Mouse (Mus musculus): Measurements from ENCODE around the gene Mag. TPM values are rescaled to one million over a fixed set of nuclear protein-coding genes. Genes with fewer than 3 reads are reported as not detected.
"Not testable (repeated sequence)": the region's sequence is repeated elsewhere in the genome, so short reads cannot be mapped to it uniquely, and the experiment has no call there.

Mag gene
- total RNA-seq, 4 experiments from 2014 or later: 0.32 to 1.3 (median 0.42) TPM

GRCm38 (mm10) chr7:30935422-30936099, 20.9 kb upstream of the Mag start:
- not testable (repeated sequence) for DNase-seq

DNA sequence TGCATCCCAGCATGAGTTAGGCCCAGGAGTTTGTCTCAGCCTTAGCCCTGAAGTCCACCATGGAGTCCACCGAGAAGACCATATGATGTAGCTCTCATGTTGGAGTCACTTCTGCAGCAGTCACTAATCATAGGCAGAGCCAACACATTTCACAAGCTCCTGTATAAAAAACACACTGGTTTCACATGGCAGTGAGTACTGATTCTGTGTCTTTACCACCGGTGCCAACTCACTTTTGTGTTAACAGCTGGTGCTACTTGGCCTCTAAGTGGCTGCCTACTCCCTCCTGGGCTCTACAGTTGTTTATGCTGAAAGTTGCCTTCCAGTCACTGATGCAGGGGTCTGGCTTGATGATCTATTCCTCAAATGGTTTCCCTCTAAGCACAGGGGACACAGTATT, 9.9 kb upstream of the Mag start, which contains the start of gene Hamp2:
Hamp2 (minus strand) TSS at position 101 of the 400 bp plus-strand sequence.
- not testable (repeated sequence) for DNase-seq

GRCm38 (mm10) chr7:30924071-30924470, 9.4 kb upstream of the Mag start:
- DNase-seq: no peak

- DNase-seq: not testable (repeated sequence)
These were observed 7.8 kb upstream of the Mag start for GRCm38 (mm10) chr7:30922490-30922889.

DNA sequence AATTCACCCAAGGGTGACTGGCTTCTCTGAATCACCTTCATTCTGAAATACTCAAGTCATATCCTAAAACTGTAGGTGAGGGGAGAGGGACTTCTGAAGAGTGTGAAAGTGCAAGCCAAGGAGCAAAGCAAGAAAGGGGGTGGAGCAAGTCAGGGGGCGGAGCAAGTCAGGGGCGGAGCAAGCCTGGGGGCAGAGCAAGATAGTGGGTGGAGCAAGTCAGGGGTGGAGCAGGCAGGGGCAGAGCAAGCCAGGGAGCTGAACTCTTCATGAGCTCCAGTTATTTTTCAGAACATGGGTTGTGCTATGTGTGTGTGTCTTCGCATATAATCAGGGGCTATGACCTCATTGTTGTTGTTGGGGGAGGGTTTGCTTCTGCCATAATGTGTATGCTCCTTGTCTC, 5.5 kb upstream of the Mag start:
- DNase-seq: no peak

GRCm38 (mm10) chr7:30917219-30917618, 2.5 kb upstream of the Mag start:
- DNase-seq: no peak

- DNase-seq: no peak
These were observed 2.0 kb upstream of the Mag start for GRCm38 (mm10) chr7:30916713-30917112.

- DNase-seq: no peak
These were observed 4.9 kb downstream of the Mag start for GRCm38 (mm10) chr7:30909773-30910172.

GRCm38 (mm10) chr7:30908992-30909431, 5.7 kb downstream of the Mag start:
- no peak for DNase-seq

GRCm38 (mm10) chr7:30908277-30908991, 6.2 kb downstream of the Mag start:
- no peak for DNase-seq

DNA sequence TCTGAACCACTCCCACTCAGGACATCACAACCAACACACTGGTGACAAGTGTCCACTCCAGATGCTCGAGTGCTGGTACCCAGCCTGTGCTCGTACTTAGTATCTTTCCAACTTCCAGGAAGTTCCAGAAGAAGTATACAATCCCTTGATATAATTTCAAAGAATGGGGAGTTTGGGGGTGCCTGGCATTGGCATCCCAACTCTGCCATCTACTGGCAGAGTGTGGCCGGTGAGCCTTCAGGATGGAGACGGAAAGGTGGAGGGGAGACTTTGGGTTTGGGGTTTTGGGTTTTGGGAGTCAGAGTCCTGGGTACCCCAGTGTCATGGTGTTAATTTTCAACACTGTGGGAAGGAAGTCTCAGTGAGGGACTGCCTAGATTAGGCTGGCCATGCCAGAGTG, 10.6 kb downstream of the Mag start:
- no peak for DNase-seq

GRCm38 (mm10) chr7:30895217-30895616, 19.5 kb downstream of the Mag start:
- DNase-seq: no peak

DNA sequence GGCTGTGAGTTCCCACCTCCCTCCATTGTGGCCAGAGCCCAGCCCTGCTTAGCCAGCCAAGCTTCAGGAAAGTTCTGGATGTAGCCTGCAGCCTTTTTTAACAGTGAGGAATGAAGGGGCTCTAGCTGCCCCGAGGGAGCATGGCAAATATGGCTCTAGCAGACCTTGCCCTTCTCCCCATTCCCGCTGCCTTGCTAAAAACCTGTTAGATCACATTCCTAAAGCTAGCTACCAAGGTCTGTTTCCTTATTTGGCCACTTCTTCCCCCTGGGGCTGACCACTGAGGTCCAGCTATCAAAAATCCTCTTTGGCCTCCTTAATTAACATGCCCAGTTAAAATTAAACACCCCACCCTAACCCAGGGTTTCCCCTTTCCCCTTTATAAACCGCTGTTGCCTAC, 22.2 kb downstream of the Mag start:
- no peak for DNase-seq

DNA sequence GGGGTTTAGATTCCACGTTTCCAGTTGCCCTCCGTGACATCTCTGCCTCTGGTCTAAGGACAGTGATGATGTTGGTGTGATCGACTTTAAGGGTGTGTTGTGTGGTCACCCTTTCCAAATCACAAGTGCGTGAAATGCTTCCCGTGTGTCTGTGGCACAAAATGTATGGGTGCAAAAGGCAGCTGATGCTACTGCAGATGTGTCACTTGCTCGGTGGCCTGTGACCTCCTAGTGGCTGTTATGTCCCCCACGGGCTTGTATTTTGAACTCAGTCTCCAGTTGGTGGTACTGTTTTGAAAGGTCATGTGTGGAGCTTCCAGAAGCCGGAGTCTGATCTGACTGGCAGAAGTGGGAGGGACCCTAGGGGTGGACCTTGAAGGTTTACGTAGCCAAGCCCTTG, 22.9 kb downstream of the Mag start:
- no peak for DNase-seq

DNA sequence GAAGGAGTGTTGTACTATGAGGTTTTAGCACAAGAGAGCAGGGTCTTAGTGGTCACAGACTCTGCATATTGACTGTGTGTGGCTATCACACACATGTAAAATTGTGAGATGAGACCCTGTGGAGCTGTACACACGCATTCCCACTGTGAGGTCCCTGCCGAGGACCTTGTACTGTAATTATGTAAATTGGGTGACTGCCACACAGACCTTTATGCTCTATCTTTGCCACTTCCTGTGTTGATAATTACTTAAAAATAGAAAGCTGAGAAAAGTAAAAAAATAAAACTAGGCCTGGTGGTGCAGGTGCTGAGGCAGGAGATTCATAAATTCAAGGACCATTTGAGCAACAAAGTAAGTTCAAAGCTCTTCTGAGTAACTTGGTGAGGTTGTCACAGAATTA, 24.0 kb downstream of the Mag start:
- DNase-seq: no peak

- DNase-seq: no peak
These were observed 25.9 kb downstream of the Mag start for GRCm38 (mm10) chr7:30888786-30889185.

DNA sequence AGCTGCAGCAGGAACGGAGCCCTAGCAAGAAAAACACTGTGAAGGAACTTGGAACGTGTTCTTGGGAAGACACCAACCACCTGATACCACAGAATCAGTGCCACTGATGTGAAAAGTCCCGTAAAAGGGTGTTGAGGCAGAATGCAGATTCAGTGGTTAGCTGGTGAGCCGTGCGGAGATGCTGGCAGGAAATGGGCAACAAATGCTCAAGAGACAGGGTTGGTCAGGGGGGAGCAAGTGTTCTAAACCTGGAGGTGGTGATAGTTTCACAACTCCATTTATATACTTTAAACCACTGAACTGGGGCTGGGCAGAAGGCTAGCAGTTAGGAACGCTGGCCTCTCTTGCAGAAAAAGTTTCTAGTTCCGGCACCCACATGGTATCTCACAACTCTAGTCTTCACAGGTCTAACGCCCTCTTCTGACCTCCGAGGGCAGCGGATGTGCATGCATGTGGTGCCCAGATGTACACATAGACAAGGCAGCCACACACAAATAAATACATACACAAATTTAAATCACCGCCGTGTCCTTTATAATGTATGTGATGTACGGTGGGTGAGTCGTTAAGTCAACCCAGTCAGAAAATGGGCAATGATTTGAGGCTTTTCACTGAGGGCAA, 27.0 kb downstream of the Mag start:
- no peak for DNase-seq

DNA sequence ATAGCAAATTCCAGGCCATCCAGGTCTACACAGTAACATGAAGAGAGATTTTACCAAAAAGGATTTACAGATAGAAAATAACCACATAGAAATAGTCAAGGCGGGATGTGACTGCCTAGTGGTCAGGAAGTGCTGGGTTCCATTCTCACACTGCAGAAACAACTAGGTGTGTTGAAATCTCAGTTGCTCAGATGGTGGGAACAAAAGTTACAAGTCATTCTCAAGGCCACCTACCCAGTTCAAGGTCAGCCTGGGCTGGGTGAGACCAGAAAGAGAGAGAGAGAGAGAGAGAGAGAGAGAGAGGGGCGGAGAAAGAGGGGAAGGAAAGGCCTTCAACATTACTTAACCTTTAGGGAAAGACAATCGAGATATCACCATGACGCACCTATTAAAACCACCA, 27.8 kb downstream of the Mag start:
- no peak for DNase-seq

DNA sequence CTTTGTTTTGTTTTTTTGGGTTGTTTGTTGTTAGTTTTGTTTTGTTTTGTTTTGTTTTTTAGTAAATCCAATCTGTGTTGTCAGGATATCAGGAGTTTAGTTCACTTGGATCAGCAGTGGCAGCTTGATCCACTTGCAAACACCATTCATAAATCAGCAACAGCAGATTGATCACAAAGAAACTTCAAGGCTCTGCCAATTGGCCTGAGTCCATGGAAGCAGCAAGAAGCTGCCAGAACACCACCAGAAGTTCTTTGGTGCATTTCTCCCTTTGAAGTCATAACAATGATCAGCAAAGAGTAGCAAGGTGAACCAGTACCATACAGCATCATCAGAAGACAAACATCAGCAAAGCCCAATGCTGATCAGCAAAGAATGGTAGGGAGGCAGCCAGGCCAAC, 30.6 kb downstream of the Mag start:
- no peak for DNase-seq

- no peak for DNase-seq
These were observed 33.3 kb downstream of the Mag start for GRCm38 (mm10) chr7:30881367-30881766.

DNA sequence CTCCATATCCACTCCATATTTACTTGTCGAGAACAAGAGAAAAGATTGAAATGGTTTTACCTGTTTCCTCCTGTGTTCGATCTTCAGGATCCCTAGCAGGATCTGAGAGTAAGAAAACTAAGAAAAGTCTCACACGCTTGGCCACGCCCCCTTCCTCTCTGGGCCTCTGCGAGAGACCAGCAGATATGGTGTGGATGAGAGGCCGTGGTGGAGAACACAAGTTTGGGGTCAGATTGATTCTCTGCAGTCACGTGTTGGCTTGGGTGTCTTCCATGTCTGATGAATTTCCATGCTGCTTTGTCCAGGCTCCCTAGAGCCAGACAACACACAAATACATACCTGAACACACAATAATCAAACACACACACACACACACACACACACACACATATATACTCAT, 34.5 kb downstream of the Mag start, which contains the start of gene Cd22:
Cd22 (minus strand) TSS at position 167 of the 400 bp plus-strand sequence.
- DNase-seq: no peak

DNA sequence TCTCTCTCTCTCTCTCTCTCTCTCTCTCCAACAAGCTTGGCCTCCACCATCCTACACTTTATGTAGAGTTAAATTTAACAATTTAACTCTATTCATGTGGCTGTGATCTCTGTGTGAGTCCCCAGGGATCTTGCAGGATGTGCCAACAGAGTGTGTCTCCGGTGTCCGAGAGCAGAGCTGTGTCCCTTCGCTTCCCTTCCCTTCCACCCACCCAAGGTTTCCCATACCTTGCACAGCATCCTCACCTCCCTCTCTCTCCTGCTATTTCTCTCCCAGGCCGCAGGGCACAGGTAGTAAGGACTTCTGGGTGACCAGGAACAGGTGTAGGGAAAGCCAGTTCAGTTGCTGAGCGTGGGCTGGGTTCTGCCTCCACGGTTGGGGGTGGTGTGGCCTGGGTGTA, 35.7 kb downstream of the Mag start:
- no peak for DNase-seq

DNA sequence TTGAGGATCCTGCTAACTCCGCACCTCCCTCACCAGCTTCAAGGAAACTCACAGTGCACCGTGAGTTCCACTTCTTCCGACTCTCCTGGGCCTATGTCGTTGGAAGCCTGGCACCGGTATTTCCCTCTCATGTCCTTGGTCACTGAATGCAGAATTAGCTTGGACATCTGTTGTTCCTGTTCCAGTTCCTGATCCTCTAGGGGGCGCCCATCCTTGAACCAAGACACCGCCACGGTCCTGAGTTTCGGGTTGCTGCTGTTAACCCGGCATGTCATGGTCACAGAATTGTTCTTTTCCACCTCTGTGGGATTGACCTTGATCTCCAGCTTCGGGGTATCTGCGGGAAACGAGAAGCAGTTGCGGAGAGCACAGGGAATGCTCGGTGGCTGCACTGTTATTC, 41.6 kb downstream of the Mag start:
- DNase-seq: peak; percentile 60

GRCm38 (mm10) chr7:30863386-30863785, 51.3 kb downstream of the Mag start:
- DNase-seq: no peak
